Mouse (Mus musculus) stomach, postnatal 0 days (tissue): ENCODE measurements at regions not wholly inside any gene's neighbourhood (a gene's known extent, or its start where the extent isn't known, plus 50 kb on each side); places are given as distances from the start of the nearest gene placed in this dataset.

Source experiments
- CTCF ChIP-seq: IDR thresholded peaks from 2 replicates; pipeline ENCODE4 v1.5.1; 2016; ENCODE audit warnings: antibody characterized with exemption, low read depth, mild to moderate bottlenecking, moderate library complexity
- EP300 ChIP-seq: optimal IDR thresholded peaks from 2 replicates; pipeline ENCODE3; 2016; ENCODE audit warnings: antibody characterized with exemption

DNA sequence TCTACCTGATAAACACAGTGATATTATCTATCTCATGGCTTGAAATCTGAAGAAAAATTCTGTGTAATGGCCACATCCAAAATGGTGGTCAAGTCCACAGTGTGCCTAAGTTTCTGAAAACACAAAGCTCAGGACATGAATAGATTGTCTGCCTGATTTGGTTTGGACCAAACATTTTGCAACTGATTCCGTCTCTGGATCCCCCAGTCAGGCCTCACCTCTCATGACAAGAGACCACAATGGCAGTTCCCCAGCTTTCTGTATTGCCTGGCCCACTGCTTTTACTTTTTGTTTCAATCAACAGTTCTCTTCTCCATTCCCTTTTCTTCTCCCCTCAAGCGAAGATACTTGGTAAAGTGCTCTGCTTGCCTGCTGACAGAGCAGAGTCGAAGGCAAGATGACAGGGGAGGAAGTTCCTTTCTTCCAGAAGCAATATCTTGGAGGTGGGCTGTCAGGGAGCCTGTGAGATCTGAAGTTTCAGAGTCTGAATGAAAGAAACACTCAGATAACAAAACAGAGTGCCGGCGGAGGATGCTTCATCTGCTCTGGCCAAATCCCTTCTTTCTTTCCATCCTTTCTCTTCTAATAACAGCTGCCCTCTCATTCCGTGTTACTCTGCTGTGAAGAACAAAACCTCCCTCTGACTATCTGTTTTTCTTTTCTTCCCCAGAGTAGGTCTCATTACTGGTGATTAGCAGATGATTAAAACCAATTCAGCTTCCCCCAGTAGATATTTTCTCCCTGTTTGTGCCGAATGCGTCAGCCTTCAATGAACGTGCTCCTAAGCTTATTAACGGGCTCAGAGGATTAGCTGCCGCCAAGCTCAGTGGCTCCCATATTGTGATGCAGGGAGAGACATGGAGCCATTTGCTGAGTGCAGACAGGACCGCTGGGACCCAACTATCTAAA lies 360.7 kb downstream of the Tmem182 start:
- TF ChIP-seq CTCF (no peak), EP300 (no peak)
